Mouse (Mus musculus): ENCODE measurements at regions not wholly inside any gene's neighbourhood (a gene's known extent, or its start where the extent isn't known, plus 50 kb on each side); places are given as distances from the start of the nearest gene placed in this dataset.
A peak's percentile ranks its signal among the peaks of the same experiment; 100 is the strongest.
"Not testable (repeated sequence)": the region's sequence is repeated elsewhere in the genome, so short reads cannot be mapped to it uniquely, and the experiment has no call there.

DNA sequence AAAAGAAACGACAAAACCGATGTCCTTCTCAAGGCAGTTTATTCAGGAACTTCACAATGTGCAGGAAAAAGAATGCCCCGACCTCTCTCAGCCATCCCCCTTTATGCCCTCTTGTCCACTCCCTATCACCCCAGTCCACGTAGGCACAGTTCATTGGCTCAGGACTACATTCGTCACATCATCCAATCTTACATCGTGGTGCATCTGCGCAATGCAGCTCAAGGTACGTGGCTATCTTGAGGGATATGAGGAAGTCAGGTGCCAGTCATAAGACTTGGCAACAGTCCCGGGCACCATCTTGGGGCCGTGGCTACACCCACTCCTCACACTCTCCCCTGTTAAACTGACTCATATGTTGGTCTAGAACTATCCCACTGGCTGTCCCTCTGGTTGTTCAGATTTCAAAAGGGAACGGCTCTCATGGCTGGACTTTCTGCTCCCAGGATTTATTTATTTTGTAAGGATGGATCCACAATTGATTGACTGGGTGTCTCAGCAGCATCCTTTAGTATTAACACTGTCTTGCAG lies 87.4 kb upstream of the Olfr1402 start:
- not testable (repeated sequence) for ATAC-seq (replicated peaks); H3K36me3 ChIP-seq; H3K9ac ChIP-seq (replicated peaks); H3K4me2 ChIP-seq (replicated peaks); H3K4me1 ChIP-seq; H3K9me3 ChIP-seq; H3K27me3 ChIP-seq; H3K4me3 ChIP-seq; H3K27ac ChIP-seq (replicated peaks)
- WGBS, result 87% methylated on average over 11 of the region's 11 CpGs

DNA sequence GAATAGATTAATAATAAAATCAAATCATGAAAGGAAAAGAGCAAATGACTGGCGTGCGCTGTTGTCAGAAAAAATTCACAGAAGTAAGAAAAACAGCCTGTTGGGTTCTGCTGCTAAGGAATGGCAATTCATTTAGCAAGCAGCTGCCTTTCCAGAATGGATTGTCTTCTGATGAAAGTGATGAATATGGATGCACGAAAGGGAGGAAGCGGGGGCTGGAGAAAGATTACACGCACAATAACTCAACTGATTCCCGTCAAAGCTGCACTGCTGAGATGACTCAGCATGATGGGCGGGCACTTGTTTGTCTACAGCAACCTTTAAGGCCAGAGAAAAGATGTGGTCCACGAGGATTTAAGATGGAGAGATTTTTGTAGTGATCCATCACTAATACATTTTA lies 85.4 kb upstream of the Olfr1402 start:
- peak overlapping the region; percentile 25; the same call in 1 of the 2 replicates for H3K27ac ChIP-seq (replicated peaks)
- no peak overlapping the region for H3K4me2 ChIP-seq (replicated peaks)
- H3K36me3 ChIP-seq, result no peaks in the 10 kb centered on the region
- no peaks in the 10 kb centered on the region for H3K9me3 ChIP-seq
- H3K4me3 ChIP-seq, result no peak overlapping the region
- 0 out of 2 replicates have a peak, but pooled peaks cover 5% of the 10 kb centered on the region for H3K4me1 ChIP-seq
- peak; percentile 46; the same call in 1 of the 2 replicates for ATAC-seq (replicated peaks)
- no peak overlapping the region for H3K9ac ChIP-seq (replicated peaks)
- 44% methylated on average over 8 of the region's 8 CpGs for WGBS
- H3K27me3 ChIP-seq, result no peaks in the 10 kb centered on the region

DNA sequence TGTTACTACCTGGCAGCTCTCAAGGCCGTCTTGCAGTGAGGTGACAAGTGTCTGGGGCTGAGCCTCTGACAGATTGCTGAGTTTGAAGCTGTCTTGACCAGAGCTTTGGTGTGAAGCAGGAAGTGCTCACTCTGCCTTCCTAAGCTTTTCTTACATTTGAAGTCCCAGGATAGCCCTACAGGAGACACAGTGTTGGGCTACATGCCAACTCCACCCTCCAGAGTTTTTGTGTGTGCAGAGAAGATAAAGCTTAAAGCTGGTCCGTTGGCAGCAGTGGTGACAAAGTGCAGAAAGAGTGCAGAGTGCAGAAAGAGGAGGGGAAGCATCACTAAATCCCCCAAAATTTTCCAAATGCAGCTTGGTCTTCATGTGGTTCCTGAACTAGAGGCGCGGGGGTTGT lies 70.1 kb upstream of the Olfr1402 start:
- Histone ChIP-seq H3K4me1 (no peaks in the 10 kb centered on the region), H3K4me3 (no peak overlapping the region), H3K36me3 (no peaks in the 10 kb centered on the region), H3K27me3 (no peaks in the 10 kb centered on the region), H3K4me2 (replicated peaks) (no peak overlapping the region), H3K9ac (replicated peaks) (no peak overlapping the region), H3K27ac (replicated peaks) (no peak overlapping the region), H3K9me3 (no peaks in the 10 kb centered on the region)
- 61% methylated on average over 4 of the region's 4 CpGs for WGBS
- no peak for ATAC-seq (replicated peaks)

DNA sequence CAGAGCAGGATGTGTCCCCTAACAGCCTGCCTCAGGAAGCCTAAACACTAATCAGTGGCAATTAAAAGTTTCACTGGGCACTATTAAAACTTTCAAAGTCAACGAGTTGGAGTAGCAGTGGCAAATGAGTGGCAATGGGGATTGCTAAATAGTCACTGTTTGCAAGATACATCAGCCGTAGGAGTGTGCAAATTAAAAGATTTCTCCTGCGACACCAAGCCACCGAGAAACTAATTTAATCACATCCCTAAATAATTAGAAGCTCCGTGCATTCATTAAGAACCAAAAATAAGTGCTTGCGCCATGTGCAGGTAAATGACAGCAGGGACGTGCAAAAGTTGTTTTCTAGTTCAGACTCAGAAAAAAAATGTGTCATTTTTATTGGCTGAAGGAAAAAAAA lies 69.4 kb upstream of the Olfr1402 start:
- no peak overlapping the region for H3K27ac ChIP-seq (replicated peaks)
- no peaks in the 10 kb centered on the region for H3K36me3 ChIP-seq
- H3K27me3 ChIP-seq, result no peaks in the 10 kb centered on the region
- no peak overlapping the region for H3K4me3 ChIP-seq
- no peak overlapping the region for H3K9ac ChIP-seq (replicated peaks)
- WGBS, result 38% methylated on average over 7 of the region's 7 CpGs
- H3K9me3 ChIP-seq, result no peaks in the 10 kb centered on the region
- no peak overlapping the region for H3K4me2 ChIP-seq (replicated peaks)
- ATAC-seq (replicated peaks), result no peak
- H3K4me1 ChIP-seq, result no peaks in the 10 kb centered on the region

DNA sequence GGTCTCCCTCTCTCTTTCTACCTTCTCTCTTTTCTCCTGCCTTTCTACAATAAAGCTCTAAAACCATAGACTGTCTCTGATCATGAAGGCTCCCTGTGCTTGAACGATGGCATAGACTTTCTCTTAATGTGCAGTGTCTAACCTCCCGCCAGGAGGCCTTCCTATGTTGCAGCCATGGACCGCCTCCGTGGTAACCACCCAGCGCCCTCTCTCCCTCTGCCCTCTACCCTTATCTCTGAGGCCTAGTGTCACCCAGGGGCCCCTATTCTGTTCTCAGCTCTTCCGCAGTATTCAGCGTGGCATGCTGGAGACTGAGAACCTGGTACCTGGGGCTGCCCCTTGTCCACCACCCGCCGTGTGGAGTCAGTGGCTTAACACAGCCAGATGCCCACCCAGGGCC lies 67.5 kb upstream of the Olfr1402 start:
- Histone ChIP-seq H3K4me2 (replicated peaks) (no peak overlapping the region), H3K27ac (replicated peaks) (no peak overlapping the region), H3K36me3 (no peaks in the 10 kb centered on the region), H3K4me1 (no peaks in the 10 kb centered on the region), H3K9ac (replicated peaks) (no peak overlapping the region), H3K27me3 (no peaks in the 10 kb centered on the region), H3K4me3 (no peak overlapping the region), H3K9me3 (no peaks in the 10 kb centered on the region)
- WGBS, result 93% methylated on average over 9 of the region's 9 CpGs
- no peak for ATAC-seq (replicated peaks)

Data from forebrain, embryonic 15.5 days (tissue).